Mouse (Mus musculus) retina, embryonic 14.5 days (tissue): Measurements from ENCODE around the gene Prl4a1.
"Not testable (repeated sequence)": the region's sequence is repeated elsewhere in the genome, so short reads cannot be mapped to it uniquely, and the experiment has no call there.

Experiments
- DNase-seq: peaks from one replicate; pipeline ENCODE4 v3.0.0-alpha.2; 2015; ENCODE audit warnings: low spot score

Prl4a1 gene

DNA sequence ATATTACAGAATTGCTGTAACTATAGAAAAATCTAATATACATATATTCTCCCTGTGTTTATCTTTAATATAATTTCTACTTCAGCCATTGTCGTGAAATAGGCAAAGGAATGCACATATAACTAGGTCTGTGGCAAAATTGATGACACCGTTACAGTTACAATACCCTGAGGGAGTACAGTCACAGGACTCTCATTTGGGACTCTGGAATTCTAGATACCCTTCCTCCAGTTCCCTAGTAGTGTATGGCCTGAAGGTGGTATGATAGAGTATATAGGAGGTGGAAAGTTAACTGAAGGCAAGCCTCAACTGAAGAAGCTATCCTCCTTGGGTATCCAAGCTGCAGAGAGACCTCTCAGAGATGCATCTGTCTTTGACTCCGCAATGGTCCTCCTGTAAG is at the start of gene Prl4a1:
Prl4a1 (plus strand) TSS at position 301 of the 400 bp plus-strand sequence.
- no peak for DNase-seq

DNA sequence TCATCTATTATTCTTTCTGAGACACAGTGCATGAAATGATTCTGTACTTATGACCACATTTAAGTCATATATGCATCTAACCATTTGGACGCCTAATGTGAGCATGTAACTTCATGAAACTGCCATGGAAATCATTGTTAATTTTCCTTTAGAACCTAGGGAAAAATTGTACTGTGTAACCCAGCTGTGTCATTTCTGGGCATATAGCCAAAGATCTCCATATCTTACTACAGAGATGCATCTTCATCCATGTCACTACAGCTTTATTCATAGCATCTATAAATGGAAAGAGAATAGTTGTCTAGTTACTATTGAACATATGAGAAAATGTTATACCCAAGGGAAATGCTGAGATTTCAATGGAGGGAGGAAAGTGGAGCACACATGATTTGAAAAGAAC is 43.1 kb upstream of the Prl4a1 start:
- no peak for DNase-seq

GRCm38 (mm10) chr13:27974281-27974680 is 41.7 kb upstream of the Prl4a1 start:
- DNase-seq = not testable (repeated sequence)

- no peak for DNase-seq
Measured at GRCm38 (mm10) chr13:27977646-27978045, 38.4 kb upstream of the Prl4a1 start.

DNA sequence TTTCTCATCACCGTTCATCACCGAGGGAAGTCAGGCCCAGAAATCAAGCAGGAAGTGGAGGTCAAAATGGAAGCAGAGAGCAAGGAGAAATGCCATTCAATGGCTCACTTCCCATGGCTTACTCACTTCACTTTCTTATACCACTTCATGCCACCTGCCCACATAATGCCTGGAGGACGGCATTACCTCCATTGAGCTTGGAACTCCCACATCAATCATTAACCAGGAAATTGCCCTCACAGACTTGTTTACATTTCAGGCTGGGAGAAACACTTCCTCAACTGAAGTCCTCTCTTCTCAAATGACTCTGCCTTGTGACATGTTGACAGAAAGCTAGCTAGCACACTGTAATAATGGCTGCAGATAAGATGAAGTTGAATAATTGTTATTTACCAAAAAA is 19.5 kb upstream of the Prl4a1 start:
- DNase-seq = not testable (repeated sequence)

GRCm38 (mm10) chr13:28029330-28029729 is 13.3 kb downstream of the Prl4a1 start:
- DNase-seq = no peak

DNA sequence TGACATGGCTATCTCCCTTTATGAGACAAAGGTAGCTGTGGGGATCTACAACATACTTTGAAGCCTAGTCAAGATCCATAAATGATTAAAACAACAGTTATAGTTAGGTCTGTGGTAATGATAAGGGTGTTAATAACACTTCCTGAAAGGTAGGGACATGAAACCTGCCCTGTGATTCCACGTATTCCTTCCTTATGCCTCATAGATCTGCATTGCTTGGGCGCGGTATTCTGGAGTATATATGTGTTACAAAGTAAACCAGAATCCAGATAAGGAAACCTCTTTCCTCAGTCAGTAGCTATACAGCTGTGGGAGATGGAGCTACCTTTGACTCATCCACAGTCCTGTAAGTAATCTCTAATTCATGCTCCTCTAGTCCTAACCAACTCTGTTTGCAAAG is 53.3 kb downstream of the Prl4a1 start:
- no peak for DNase-seq
